Mouse (Mus musculus): ENCODE data around the gene Nebl.

The Nebl gene

DNA sequence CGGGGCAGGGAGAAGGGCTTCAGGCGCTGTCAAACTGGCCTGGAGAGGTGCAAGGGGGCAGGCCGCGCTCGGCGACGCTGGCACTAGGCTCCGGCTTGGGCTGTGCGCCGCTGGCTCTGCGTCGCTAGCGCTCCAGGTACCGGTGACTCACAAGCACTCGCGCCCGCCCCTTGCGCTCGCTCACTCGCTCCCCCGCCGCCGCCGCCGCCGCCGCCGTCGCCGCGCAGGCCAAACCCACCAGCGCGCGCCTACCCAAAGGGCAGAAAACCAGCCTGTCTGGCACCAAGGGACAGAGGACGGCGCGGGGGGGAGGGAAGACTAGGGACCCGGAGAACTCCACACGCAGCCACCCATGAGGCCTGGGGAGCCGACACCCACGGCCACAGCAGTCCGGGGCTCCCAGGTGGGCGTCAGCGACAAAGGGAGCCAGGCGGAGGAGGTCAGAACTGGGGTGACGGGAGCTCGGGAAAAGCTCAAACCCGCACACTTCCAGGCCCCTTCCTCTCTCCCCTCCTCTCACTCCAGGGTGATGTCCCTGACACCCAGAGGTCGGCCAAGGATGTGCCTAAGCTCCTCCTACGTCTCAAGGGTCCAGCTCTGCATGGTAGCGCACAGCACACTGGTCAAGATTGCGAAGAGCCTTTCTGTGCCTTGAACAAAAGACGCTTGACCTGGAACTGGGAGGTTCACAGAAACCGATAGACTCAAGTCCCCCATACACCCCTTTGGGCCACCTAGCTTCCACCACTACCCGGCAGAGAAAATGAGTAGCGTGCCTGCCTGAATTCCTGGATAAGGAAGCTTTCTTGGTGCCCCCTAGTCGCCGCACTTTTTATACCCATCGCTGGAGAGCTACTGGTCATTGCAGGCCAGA is at the start of gene Nebl:
TSS of gene Nebl (minus strand) at position 508 of the 874 bp plus-strand sequence.
- peak; percentile 41 for DNase-seq (ENCODE audit: low spot score)

DNA sequence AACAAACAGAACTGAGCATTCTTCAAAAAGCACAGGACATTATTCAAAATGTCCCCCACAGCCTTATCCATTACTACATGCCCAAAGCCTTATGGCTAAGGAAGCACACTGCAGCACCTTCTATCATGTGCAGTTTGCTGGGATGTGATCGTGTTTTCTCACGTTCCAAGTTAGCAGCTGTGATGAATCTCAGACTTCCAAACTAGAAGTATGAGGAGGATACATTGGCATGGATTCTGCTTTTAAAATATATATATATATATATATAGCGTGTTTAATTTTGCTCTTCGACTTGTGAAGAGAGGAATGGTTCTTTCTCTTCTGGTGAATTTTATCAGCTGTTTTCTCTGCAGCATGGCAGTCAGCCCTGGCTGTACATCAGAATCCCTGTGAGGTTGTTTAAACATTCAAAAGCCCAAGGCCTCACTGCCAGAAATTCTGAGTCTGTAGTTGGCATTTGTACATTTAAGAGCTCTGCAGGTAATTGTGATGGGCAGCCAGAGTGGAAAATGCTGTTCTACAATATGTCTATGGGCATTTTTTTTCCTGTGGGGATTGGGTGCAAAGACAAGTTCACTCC is 39.1 kb upstream of the Nebl start:
- DNase-seq (ENCODE audit: low spot score), result no peak

DNA sequence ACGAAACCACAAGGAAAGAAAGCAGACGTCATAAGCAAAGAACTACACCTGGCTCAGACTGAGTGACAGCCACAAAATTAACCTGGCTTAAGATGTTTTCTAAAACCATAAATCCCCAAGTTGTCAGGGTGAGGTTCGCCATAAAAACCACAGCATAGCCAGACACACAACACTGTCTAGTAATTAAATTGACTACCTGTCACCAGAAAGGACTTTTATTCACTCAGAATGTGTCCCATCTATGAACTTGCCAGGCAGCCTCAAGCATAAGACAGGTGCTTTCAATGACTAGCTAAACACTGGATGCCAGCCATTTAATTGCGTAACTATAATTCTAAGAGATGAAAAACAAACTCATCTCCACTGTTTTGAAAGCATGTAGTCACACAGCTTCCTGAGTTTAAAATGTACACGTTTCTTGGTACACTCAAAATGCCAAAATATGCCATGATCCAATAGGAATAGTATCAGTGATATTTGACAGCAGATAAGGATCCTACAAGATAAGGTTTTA is 38.0 kb upstream of the Nebl start:
- DNase-seq (ENCODE audit: low spot score), result no peak

DNA sequence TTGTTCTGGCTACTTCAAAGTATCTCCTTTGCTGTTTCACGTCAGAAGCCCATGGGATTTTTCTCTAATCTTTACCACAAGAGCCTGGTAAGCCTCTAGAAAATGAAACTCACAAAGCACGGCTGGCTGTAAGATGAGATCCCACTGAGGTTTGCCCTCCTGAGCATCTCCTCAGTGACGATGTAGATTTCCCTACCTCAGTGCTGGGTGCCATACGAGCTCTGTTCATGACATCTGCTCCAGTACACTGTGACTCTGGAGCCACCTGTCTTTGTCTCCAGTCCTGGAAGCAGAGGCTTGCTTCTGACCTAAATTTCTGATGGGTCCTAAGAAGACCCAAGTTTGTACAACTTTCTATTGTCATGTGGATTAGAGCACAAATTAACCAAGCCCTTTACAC is 25.0 kb upstream of the Nebl start:
- DNase-seq (ENCODE audit: low spot score), result no peak

DNA sequence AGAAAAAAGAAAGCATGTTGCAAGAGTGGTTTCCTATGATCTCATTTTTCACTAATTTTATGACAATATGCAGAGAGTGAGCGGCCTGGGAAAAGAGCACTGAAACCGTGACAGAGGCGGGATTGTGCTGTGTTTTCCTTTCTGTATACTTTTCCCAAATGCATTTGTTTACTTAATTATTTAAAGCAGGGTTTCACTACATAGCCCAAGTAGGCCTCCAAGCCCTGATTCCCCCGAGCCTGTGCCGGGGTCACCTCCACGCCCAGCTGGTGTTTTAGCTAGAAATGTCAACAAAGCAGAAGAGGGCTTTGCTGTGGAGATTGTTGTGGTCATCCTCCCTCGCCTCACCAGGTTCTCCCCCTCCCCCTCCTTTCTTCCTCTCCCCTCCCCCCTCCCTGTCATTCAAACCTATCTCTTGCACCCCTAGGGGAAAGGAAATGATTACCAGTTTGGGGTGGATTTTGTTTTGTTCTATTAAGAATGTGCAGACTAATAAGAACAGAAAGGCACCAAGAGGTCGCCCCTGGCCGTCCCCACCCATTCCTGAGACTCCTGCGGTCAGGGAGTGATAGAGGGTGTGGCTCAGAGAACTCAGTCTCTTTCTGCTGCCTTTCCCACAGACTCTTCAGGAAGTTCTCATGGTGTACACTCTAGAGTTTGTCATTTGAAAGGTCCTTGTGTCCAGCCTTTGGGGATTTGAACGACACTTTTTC is 10.9 kb upstream of the Nebl start:
- DNase-seq (ENCODE audit: low spot score), result no peak

DNA sequence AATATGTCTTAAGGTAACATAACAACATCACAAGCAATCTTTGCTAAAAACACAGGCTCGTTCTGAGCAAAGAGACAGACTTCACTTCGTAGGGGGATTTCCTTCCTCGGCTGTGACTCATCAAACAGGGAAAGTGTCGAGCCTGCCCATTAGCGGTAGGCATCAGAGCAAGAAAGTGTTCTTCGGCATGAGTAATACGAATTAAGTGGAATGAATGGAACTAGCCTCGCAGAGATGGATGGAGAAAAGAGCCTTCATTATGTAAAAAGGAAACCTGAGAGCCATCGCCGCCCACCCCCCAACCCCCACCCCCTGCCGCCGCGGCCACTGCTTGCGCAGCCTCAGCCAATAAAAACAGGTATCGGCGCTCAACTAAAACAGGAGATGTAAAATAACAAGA is 10.3 kb upstream of the Nebl start:
- DNase-seq (ENCODE audit: low spot score), result no peak

DNA sequence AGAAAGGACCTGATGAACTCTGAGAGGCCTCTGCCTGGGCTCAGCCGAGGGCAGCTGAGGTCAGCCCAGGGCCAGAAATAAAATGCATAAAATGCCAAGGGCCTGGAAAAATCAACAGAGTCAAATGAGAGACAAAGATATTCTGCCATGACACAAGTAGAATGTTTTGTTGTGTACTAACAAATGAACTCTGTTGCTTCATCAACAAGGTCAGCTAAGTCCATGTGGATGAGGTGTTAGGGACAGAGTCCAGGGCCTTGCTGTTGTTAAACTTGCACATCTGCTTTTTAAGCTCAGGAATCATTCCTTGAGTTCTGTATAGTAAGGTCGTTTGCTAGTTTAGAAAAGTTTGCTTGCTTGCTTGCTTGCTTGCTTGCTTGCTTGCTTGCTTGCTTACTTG is 9.2 kb upstream of the Nebl start:
- DNase-seq (ENCODE audit: low spot score), result no peak

DNA sequence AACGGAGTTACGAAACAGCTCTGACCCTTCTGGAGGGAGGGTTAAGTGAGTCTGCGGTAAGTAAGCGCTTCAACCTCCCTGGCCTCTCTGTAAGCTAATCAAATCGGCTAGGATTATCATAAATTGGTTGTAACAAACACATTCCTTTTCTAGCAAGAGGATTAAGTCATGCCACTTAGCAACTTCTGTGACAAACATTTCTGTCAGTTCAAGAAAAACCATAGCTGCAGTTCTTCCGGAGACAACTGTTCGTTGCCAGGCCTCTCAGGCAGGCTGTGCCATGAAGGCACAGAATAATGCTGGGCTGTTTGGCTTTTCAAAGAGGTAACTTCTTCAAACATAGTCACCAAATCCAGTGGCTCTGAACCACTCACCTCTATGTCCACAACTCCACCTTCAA is 946 bp upstream of the Nebl start:
- DNase-seq (ENCODE audit: low spot score), result no peak

DNA sequence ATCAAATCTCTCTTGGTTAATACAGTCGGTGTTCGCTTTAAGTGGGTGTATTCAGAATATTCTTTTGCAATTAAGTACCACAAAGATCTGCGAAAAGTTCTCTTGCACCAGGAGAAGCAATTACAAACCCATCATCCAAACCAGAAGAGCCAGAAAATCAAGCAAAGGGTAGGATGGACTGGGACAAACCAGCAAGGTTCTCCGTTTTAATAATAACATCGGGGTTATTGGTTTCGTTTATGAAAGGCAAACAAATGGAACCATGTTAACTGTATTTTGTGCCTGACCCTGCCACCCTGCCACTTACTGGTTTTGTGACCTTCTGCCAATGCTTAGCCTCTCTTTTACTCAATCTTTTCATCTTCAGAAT is 552 bp upstream of the Nebl start:
- DNase-seq (ENCODE audit: low spot score), result no peak

DNA sequence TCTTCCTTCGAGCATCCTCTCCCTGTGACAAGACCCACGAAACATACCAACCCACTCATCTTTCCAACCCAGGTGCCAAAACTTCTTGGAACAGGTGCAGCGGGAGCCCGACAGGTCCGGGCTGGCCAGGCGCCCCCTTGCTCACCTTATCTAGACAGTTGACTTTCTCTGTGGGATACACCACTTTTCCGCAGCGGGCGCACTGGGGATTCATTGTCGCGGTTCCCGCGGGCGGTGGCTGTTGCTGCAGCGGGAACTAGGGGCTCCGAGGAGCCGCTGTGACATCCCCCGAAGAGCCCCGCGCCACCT is 662 bp downstream of the Nebl start:
- peak; percentile 4 for DNase-seq (ENCODE audit: low spot score)

DNA sequence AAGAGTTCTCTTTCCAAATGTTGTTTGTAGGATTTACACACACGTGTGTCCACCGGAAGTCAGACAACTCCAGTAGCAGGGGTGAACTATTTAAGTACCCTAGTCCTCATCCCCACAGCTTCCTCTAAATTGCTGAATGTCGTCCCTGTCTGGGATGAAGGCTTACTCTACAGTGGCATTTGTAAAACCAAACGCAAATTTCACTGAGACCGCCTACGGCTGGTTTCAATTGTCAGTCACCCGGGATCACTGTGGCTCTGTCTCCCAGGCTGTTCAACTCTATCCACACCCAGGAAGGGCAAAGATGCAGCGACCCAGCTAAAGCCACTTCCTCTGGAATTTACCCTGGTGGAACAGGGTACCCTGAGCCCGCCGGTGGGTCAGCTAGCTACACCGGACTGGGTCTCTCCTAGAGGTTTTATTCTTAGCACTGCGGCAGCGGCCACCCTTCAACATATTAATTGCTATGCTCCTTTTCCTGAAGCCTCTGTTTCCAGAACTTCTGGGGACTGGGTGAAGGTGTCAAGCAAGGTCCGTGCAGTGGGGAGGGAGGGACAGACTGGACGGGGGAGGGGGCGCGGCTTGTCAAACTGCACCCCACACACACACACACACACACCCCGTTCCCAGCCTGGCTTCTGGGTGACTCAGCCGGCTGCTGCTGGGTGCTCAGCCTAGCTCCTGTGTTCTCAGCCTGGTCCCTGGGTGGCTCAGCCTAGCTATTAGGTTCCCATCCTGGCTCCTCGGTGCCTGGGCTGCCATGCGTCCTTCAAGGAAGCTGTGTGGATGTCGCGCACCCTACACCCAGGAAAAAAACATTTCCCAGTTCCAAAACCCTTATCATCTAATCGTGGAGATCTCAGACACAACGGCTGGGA is 1.3 kb downstream of the Nebl start:
- no peak for DNase-seq (ENCODE audit: low spot score)

DNA sequence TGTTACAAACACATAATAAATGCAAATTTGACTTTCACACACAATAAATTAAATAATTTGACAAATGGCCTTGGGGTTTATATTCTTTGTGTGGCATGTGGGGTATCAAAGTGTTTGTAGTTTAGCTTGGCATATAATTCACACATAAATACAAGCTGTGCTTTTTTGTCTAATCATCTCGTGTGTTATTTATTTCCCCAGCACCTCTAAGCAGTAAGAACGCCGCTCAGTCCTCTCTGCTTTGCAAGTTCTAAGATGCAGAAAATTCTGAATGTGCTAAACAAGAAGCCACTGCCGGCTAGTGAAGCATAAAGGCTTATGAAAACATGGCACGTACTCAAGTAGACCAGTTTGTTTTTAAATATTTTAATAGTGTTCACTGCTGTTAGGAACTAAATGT is 6.9 kb downstream of the Nebl start:
- DNase-seq (ENCODE audit: low spot score), result no peak

DNA sequence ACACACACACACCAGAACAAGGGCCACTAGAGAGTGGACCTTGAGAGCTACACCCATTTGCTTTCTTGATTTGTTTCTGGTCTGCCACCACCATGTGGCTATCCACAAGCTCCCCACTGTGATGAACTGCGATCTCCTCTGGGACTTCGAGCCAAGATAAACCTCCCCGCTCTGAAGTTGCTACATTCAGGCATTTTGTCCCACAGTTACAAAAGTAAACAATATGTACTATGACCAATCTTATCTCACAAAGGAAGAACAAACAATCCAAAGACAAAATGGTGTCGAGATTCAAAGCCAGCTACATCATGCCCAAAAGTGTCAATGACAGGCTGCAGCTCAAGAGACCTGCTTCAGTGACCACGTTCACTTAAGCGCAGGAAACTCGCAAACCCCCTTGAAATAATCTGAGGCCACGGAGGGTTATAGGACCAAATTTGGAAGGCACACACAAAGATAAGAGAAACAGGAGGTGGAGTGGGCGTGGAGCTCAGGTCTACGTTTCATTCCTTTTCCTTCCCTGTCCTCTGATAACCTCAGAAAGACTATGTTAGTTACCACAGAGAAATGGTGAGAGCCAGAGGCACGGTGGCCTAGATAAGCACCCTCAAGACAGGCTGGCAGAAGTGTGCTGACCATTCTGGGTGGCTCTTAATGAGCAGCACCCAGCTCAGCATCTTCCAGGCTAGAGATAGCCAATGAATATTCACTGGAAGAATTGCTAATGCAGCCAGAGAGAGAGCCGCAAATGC is 7.8 kb downstream of the Nebl start:
- DNase-seq (ENCODE audit: low spot score), result no peak

DNA sequence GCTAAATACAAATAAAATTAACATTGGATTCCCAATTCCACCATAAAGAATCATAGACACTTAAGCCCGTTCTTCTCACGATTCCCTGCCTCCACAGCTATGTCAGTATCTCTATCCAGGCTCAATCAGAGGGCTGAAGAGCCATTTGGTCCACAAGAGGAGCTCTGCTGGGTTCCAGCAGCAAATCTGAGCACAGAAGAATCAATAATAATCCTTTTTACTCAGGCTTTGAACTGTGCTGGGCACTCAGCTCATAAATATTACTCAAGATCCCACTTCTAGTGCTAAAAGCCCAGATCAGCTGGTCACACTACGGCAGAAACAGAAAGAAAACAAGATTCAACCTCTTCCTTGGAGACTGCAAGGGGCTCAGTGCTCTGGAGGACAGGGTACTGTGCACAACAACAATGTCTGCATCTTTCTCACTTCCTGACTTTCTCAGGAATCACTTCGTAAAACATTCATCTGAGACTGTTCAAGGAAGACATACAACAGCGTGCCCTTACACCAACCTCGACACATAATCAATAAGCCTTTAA is 10.0 kb downstream of the Nebl start:
- DNase-seq (ENCODE audit: low spot score), result no peak

DNA sequence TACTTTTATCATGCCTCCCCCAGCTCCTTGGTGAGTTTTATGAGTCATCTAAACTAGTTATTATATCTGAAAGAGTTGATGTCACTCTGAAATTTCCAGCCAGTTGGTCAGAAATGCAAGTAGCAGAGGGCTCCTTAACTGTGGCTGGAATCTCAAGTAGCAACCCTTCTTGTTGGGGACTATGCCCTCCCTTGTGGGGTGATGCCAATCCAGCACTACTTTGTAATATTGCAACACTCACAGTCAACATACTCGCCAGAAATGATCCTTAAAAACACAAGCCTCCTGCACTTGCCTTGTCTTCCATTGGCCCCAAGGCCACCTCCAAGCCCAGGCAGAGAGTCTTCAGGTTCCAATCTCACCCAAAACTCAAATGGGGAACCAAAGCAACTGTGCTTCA is 13.0 kb downstream of the Nebl start:
- no peak for DNase-seq (ENCODE audit: low spot score)

DNA sequence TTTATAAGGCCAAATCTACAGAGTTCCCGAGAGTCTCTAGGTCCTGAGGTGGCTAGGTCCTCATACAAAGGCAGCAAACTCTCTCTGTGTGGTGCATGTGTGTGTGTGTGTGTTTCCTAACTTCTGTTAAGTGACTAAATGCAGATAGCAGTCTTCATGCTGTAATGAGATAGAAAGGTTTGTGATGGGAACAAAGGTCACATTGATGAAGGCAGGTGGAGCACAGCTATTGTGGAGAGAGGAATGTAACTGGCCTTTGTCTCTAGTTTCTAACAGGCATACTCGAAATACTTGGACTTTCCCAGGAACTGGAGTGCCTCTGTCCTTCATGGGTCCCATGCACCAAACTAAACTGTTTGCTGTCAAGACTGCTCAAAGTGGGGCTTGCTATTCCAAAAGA is 14.1 kb downstream of the Nebl start:
- no peak for DNase-seq (ENCODE audit: low spot score)

DNA sequence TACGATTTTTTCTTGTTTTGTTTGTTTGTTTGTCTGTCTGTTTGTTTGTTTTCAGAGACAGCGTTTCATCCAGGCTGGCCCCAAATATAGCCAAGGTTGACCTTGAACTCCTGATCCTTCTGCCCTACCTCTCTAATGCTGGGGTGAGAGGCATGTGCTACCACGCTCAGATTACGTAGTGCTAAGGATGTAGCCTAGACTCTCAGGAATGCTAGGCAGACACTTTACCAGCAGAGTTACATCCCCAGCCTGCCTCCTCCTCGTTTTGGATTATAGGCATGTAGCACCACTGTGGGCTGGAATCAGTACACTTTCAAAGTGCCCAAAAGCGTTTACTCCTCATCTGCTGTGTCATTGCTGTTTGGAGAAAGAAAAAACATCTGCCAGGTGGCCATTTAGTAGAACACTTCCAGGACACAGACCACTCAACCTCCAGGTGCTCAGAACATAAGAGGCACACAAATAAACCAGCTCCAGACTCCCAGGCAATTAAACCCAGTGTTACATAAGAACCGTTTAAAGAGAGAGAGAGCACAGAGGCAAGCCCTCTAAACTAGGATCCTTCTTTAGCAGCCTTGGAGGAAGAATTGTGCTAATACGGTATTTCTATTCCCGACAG is 16.0 kb downstream of the Nebl start:
- DNase-seq (ENCODE audit: low spot score), result no peak

DNA sequence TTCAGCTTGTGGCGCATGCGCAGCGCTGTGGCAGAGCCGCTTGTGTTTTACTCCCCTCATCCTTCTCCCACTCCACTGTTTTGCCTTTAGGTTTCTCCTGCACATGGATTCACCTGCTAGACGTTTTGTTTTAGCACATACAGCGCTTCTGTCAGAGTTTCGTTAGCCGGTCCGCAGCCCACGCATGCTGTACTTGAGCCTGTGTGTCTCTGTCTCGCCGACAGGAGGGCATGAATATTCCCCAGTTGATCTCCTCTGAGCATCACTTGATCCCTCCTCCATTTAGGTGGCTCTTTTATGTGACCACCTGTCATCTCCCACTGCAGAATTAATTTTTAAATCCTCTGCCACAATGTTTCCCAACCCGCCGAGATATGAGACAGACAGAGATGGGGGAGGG is 16.6 kb downstream of the Nebl start:
- no peak for DNase-seq (ENCODE audit: low spot score)

DNA sequence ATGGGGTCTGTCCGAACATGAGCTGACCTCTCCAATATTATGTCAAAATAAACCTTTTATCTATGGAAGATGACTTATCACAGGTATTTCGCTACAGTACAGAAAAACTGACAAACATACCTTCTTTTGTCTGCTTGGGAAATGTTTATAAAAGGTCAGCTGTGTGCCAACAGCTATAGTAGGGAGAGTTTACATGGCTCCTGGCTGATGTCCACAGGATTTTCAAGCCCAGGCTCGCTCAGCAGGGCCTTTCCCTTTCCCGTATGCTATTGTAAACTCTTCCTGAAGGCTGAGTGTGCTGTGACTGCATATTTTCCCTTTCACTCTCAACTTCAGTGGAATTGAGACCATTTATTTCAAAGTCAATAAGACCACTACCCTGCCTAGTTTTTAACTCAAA is 17.1 kb downstream of the Nebl start:
- no peak for DNase-seq (ENCODE audit: low spot score)

DNA sequence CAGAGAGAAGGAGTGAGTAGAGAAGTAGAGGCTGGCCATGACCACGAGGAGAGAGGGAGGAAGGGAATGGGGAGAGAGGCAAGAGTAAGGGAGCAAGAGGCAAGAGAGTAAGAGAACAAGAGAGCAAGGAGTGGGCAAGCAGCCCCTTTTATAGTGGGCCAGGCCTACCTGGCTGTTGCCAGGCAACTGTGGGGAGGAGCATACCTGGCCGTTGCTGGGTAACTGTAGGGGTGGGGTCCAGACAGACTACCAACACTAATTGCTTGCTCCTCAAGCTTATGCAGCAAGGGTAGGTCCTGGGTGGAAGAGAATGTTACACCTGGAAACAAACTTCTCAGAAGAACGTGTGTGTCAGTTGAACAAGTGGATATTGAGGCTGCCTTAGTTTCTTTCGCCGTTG is 20.0 kb downstream of the Nebl start:
- DNase-seq (ENCODE audit: low spot score), result no peak

DNA sequence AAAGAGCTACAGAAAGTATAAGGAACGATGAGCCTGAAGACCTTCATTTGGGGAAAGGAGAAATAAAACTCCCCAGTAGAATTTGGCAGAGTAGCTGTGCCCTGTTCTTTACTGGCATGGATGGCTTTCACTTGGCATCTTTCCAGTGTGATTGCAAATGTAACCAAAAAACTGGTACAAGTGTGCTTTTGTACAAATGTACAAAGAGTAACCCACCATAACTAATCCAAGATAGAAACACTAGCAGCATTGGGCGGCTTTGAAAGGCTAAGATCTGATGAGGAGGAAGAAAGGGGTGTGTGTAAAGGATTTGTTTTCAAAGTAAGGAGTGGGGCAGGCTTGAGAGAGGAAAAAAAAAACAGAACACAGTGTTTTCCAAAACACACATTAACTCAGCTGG is 21.2 kb downstream of the Nebl start:
- no peak for DNase-seq (ENCODE audit: low spot score)
